Mouse (Mus musculus): Measurements from ENCODE around the gene Olfr460. TPM values are rescaled to one million over a fixed set of nuclear protein-coding genes. Genes with fewer than 3 reads are reported as not detected.

Gene Olfr460
- not detected for polyA plus RNA-seq (2017; shearing (Covaris generic))

GRCm38 (mm10) chr6:40569187-40569586 is at the start of gene Olfr460:
Gene Olfr460, plus strand, starts transcription at chr6:40569487.

DNA sequence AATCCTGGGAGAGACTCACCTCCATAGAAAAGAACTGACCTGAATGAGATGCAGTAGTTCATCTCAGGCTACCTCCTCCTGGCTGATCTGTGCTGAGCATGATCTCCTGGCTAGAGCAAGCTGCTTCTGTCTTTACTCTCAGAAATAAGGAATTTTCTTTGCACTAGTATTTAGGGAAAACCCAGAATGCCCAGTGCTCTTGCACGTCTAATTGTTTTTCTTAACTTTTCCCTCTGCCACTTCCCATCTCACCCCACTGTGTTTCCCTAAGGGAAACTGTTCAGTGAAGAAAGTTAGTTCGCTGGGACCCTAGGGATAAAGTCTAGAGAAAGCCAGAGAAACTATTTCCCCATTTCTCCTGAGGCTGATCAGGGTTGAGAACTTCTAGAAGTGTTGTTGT is 14.3 kb upstream of the Olfr460 start, which contains the start of gene Olfr461:
TSS of gene Olfr461 (minus strand) at position 101 of the 400 bp plus-strand sequence.

GRCm38 (mm10) chr6:40585645-40586044 is 16.4 kb downstream of the Olfr460 start, which contains the start of gene Clec5a:
Gene Clec5a, minus strand, starts transcription at chr6:40585821.

DNA sequence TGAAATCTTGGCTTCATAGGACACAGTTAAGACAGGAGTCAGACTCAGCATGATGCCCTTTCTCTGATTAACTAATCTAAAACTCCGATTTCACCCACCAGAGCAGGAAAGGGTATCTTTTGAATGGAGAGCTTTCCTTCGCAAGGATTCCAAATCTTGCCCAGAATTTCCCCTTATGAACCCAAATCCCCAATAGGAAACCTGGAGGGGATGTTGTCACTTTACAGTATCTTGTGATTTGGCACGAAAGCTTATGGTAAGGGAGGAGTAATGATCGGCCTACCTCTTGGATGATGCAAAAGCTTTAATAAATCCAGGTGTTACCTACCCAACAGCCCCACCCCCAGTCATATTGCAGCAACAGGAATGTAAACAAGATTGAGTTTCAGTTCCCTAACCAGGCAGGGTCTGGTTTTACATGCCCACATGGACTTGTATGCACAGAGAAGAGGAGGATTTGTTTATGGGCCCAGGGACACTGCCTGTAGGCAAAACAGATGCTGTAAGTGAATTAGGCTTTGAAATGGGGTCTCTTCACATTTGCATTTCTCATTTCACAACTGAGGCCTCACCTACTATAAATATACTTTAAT is 44.1 kb downstream of the Olfr460 start, which contains the start of gene Tas2r138:
TSS of gene Tas2r138 (minus strand) at position 51 of the 593 bp plus-strand sequence.

Other genes starting within 250 kb of the Olfr460 start
- 55.7 TPM for gene Agk, start 244.3 kb upstream of the Olfr460 start, polyA plus RNA-seq (2017; shearing (Covaris generic))
- gene E330009J07Rik, start 133.4 kb upstream of the Olfr460 start, polyA plus RNA-seq (2017; shearing (Covaris generic)) = 5.1 TPM
- gene Wee2, start 130.4 kb upstream of the Olfr460 start, polyA plus RNA-seq (2017; shearing (Covaris generic)) = not detected
- gene Ssbp1, start 98.1 kb upstream of the Olfr460 start, polyA plus RNA-seq (2017; shearing (Covaris generic)) = 148 TPM
- gene Tas2r137, start 78.3 kb upstream of the Olfr460 start, polyA plus RNA-seq (2017; shearing (Covaris generic)) = not detected
- gene Tas2r108, start 76.0 kb upstream of the Olfr460 start, polyA plus RNA-seq (2017; shearing (Covaris generic)) = not detected
- not detected for gene Prss37, start 50.0 kb upstream of the Olfr460 start, polyA plus RNA-seq (2017; shearing (Covaris generic))
- gene Olfr461, start 14.4 kb upstream of the Olfr460 start, polyA plus RNA-seq (2017; shearing (Covaris generic)) = not detected
- 0.32 TPM for gene Clec5a, start 16.3 kb downstream of the Olfr460 start, polyA plus RNA-seq (2017; shearing (Covaris generic))
- not detected for gene Tas2r138, start 43.8 kb downstream of the Olfr460 start, polyA plus RNA-seq (2017; shearing (Covaris generic))
- gene Mgam, start 59.3 kb downstream of the Olfr460 start, polyA plus RNA-seq (2017; shearing (Covaris generic)) = not detected

Data from CD4-positive, CD25-positive, alpha-beta regulatory T cell, adult 9 weeks (primary cell).